Mouse (Mus musculus): ENCODE results near the gene Ppp1r26. TPM values are rescaled to one million over a fixed set of nuclear protein-coding genes. Genes with fewer than 3 reads are reported as not detected.

Gene Ppp1r26
- polyA plus RNA-seq (2017; shearing (Covaris generic)): 0.09 TPM

DNA sequence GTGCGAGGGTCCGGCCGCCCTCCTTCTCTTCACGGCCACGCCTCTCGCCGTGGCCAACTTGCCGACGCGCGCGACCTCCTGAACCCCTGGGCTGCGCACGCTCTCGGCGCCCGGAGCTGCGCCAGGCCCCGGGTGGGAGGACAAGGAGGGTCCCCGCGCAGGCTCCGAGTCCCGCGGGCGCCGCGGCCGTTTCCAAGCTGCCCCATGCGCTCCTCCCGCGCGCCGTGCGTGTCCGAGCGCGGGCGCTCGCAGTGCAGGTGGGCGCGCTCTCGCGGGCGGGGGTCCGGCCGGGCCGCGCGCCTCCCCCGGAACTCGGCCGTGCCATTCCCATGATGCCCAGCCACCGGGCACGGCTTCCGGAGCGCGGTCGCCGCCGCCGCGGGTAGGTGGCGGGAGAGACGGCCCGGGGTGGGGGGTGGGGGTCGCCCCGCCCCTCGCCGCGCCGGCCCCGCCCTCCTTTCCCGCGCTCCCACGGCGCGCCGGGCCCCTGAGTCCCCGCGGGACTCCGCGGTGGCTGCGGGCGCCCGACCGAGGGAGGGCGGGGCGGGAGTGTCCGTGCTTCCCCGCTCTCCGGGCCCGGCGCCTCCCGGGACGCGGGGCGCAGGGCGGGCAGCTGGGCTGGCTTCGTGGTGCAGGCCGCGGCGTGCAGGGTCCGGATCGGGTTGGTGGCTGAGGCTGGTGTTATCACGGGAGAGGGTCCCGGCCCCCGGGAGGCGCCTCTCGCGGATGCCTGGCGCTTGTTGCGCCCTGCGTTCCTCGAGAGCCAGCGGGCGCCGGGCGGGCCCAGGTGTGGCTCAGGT, at the start of gene Ppp1r26:
Ppp1r26 (plus strand) TSS at position 286 of the 800 bp plus-strand sequence.

GRCm38 (mm10) chr2:28465836-28466518, 19.4 kb downstream of the Ppp1r26 start, which contains the start of gene 1700007K13Rik:
1700007K13Rik (minus strand) TSS chr2:28466332.

DNA sequence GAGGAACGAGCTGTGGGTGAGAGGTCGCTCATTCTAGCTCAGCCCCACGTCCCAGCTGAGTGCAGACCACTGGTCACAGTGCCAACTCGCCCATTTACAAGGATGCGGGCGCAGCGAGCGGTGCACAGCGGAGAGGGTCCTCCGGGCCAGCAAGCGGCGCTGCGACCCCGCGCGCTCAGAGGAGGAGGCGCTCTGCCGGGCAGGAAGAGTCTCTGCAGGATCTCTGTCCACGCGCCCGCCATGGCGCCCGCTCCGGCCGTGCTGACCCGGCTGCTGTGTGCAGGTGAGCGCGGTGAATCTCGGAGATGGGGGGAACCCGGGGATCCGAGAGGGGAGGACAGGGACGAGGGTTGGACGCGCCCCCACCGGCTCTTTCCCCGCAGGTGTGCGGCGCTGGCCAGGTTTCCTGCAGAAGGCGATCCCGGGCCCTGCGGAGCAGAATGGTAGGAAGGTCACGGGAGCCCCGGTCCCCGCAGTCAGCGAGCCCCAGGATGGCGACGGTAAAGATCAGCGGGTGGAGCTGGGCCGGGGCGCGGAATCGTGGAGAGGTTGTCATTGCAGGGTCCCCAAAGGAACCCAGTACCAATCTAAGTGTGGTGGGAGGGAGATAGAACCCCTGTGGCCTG, 21.4 kb downstream of the Ppp1r26 start, which contains the start of gene Mrps2:
Mrps2 (plus strand) TSS at position 207 of the 626 bp plus-strand sequence.

DNA sequence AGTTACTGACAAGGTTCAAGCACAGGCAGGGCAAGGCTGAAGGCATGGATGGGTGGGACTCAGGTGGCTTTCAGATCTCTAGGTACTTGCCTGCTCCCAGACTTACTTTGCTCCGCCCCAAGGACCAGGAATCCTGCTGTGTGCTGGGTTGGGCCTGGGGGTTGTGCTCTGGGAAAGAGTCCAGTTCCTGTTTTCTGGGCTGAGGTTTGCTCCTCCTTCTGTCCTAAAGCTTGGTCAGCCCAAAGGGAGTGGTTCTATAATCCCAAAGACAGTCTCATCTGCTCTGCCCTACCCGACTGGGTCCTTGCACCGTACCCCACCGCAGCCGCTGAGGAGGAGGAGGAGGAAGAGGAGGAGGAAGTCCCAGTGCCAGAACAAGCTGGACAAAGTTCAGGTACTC, 50.1 kb downstream of the Ppp1r26 start, which contains the start of gene Gbgt1:
Gbgt1 (plus strand) TSS at position 221 of the 400 bp plus-strand sequence.

Other genes starting within 250 kb of the Ppp1r26 start
- gene 1700007K13Rik, start 19.5 kb downstream of the Ppp1r26 start, polyA plus RNA-seq (2017; shearing (Covaris generic)): not detected
- gene Mrps2, start 21.3 kb downstream of the Ppp1r26 start, polyA plus RNA-seq (2017; shearing (Covaris generic)): 36.3 TPM
- not detected for gene Gbgt1, start 50.1 kb downstream of the Ppp1r26 start, polyA plus RNA-seq (2017; shearing (Covaris generic))
- gene Gm10134, start 59.3 kb downstream of the Ppp1r26 start, polyA plus RNA-seq (2017; shearing (Covaris generic)): not detected
- gene Ralgds, start 66.3 kb downstream of the Ppp1r26 start, polyA plus RNA-seq (2017; shearing (Covaris generic)): 3.0 TPM
- not detected for gene Cel, start 116.6 kb downstream of the Ppp1r26 start, polyA plus RNA-seq (2017; shearing (Covaris generic))
- 26.5 TPM for gene Gtf3c5, start 137.0 kb downstream of the Ppp1r26 start, polyA plus RNA-seq (2017; shearing (Covaris generic))
- 0.16 TPM for gene Gfi1b, start 175.2 kb downstream of the Ppp1r26 start, polyA plus RNA-seq (2017; shearing (Covaris generic))
- 41.2 TPM for gene Tsc1, start 194.4 kb downstream of the Ppp1r26 start, polyA plus RNA-seq (2017; shearing (Covaris generic))